Mouse (Mus musculus) forebrain, embryonic 11.5 days (tissue): Measurements from ENCODE around the gene Bri3. TPM values are rescaled to one million over a fixed set of nuclear protein-coding genes. Genes with fewer than 3 reads are reported as not detected.
"Not testable (repeated sequence)": the region's sequence is repeated elsewhere in the genome, so short reads cannot be mapped to it uniquely, and the experiment has no call there.

ENCODE experiments used
- ATAC-seq: fragments of 200-750 bp; cut with Nextera tagmentation; replicated peaks from 2 replicates; pipeline ENCODE4 v1.8.0; 2017; ENCODE audit warnings: moderate TSS enrichment; ENCODE audit not compliant: low FRiP score
- DNase-seq: peaks from one replicate; pipeline ENCODE4 v3.0.0-alpha.2; 2017; ENCODE audit warnings: low spot score
- H3K27ac ChIP-seq: fragments of 300-500 bp; sonication (generic); 2 replicates; pipeline ENCODE4 v1.5.1; 2014; ENCODE audit warnings: low read depth, low read length
- H3K27me3 ChIP-seq: fragments of 300-500 bp; sonication (generic); 2 replicates; pipeline ENCODE4 v1.6.1; 2014; ENCODE audit warnings: mild to moderate bottlenecking, low read length, mixed read lengths; ENCODE audit not compliant: control insufficient read depth, insufficient read depth
- H3K36me3 ChIP-seq: fragments of 300-500 bp; sonication (generic); 2 replicates; pipeline ENCODE4 v1.6.1; 2014; ENCODE audit warnings: mild to moderate bottlenecking, low read length, moderate library complexity, mixed read lengths; ENCODE audit not compliant: control insufficient read depth, insufficient read depth
- H3K4me1 ChIP-seq: fragments of 300-500 bp; sonication (generic); replicated peaks from 2 replicates; pipeline ENCODE4 v1.6.1; 2014; ENCODE audit warnings: low read length, mixed read lengths; ENCODE audit not compliant: control insufficient read depth, insufficient read depth
- H3K4me2 ChIP-seq: fragments of 300-500 bp; sonication (generic); 2 replicates; pipeline ENCODE4 v1.6.1; 2014; ENCODE audit warnings: low read depth, mild to moderate bottlenecking, low read length, moderate library complexity, mixed read lengths; ENCODE audit not compliant: severe bottlenecking
- H3K4me3 ChIP-seq: fragments of 300-500 bp; sonication (generic); 2 replicates; pipeline ENCODE4 v1.5.1; 2014; ENCODE audit warnings: low read depth, low read length
- H3K9ac ChIP-seq: fragments of 300-500 bp; sonication (generic); 2 replicates; pipeline ENCODE4 v1.6.1; 2014; ENCODE audit warnings: low read length
- H3K9me3 ChIP-seq: fragments of 300-500 bp; sonication (generic); 2 replicates; pipeline ENCODE4 v1.6.1; 2016; ENCODE audit warnings: low read length, mixed read lengths; ENCODE audit not compliant: control insufficient read depth
- WGBS: fragments of 180-500 bp; shearing (Covaris S2); extraction: QIAGEN DNeasy Blood & Tissue Kit; methylation state at CpG from one replicate; pipeline ENCODE4 v1.1.7; 2014; 5-methylcytosine and 5-hydroxymethylcytosine counted together
- polyA plus RNA-seq: library from polyadenylated mRNA; unstranded; fragments of >200 nt; fragmentation: Nextera tagmentation; extraction: Ambion mirVana; gene quantifications from 2 replicates; pipeline ENCODE4 v1.2.1, GENCODE M21; 2014

Gene Bri3
- polyA plus RNA-seq, 1 experiment from 2014 or later: 136 TPM

- DNase-seq (no peak), ATAC-seq (no peak)
- Histone ChIP-seq H3K36me3 (no peaks in the 10 kb centered on the region), H3K4me3 (no peak overlapping the region), H3K27ac (no peak overlapping the region), H3K9ac (no peak overlapping the region), H3K4me1 (no peaks in the 10 kb centered on the region; the same call in 1 of the 2 replicates), H3K9me3 (no peaks in the 10 kb centered on the region), H3K27me3 (no peaks in the 10 kb centered on the region), H3K4me2 (no peak overlapping the region)
- 95% methylated on average over 11 of the region's 11 CpGs for WGBS
These were observed 89.8 kb downstream of the Bri3 start for GRCm38 (mm10) chr5:144334010-144334409.

GRCm38 (mm10) chr5:144335357-144335756 lies 91.1 kb downstream of the Bri3 start:
- not testable (repeated sequence) for H3K4me2 ChIP-seq, H3K36me3 ChIP-seq, H3K27ac ChIP-seq, H3K9ac ChIP-seq, ATAC-seq, H3K27me3 ChIP-seq, H3K9me3 ChIP-seq, DNase-seq, H3K4me1 ChIP-seq, H3K4me3 ChIP-seq
- WGBS: 89% methylated on average over 6 of the region's 6 CpGs

GRCm38 (mm10) chr5:144338787-144339186 lies 94.5 kb downstream of the Bri3 start:
- WGBS: 58% methylated on average over 1 of the region's 1 CpGs
- no peak for ATAC-seq

GRCm38 (mm10) chr5:144341085-144341484 lies 96.8 kb downstream of the Bri3 start:
- Histone ChIP-seq H3K4me1 (no peaks in the 10 kb centered on the region; the same call in 1 of the 2 replicates), H3K27ac (no peak overlapping the region), H3K4me3 (no peak overlapping the region), H3K9ac (no peak overlapping the region), H3K4me2 (no peak overlapping the region), H3K9me3 (no peaks in the 10 kb centered on the region), H3K27me3 (no peaks in the 10 kb centered on the region), H3K36me3 (no peaks in the 10 kb centered on the region)
- no peak for DNase-seq
- 78% methylated on average over 1 of the region's 1 CpGs for WGBS
- ATAC-seq: no peak

More at GRCm38 (mm10) chr5:144338787-144339186, 94.5 kb downstream of the Bri3 start:
- Histone ChIP-seq H3K4me2 (no peak overlapping the region), H3K9ac (no peak overlapping the region), H3K4me1 (no peaks in the 10 kb centered on the region; the same call in 1 of the 2 replicates), H3K36me3 (no peaks in the 10 kb centered on the region), H3K9me3 (no peaks in the 10 kb centered on the region), H3K4me3 (no peak overlapping the region), H3K27ac (no peak overlapping the region), H3K27me3 (no peaks in the 10 kb centered on the region)
- DNase-seq: no peak

GRCm38 (mm10) chr5:144344592-144344991 lies 100.4 kb downstream of the Bri3 start:
- no peaks in the 10 kb centered on the region for H3K36me3 ChIP-seq
- ATAC-seq: no peak
- 92% methylated on average over 6 of the region's 6 CpGs for WGBS

GRCm38 (mm10) chr5:144351185-144351584 lies 106.9 kb downstream of the Bri3 start:
- no peak overlapping the region for H3K4me2 ChIP-seq
- H3K9me3 ChIP-seq: no peaks in the 10 kb centered on the region
- ATAC-seq (no peak), DNase-seq (no peak)
- no peak overlapping the region for H3K9ac ChIP-seq
- no peak overlapping the region for H3K4me3 ChIP-seq
- no peak overlapping the region for H3K27ac ChIP-seq
- H3K4me1 ChIP-seq: no peaks in the 10 kb centered on the region
- 9% methylated on average over 8 of the region's 8 CpGs for WGBS
- no peaks in the 10 kb centered on the region for H3K27me3 ChIP-seq
- no peaks in the 10 kb centered on the region for H3K36me3 ChIP-seq

More at GRCm38 (mm10) chr5:144344592-144344991, 100.4 kb downstream of the Bri3 start:
- no peak overlapping the region for H3K27ac ChIP-seq
- no peaks in the 10 kb centered on the region for H3K9me3 ChIP-seq
- H3K4me3 ChIP-seq: no peak overlapping the region
- no peak for DNase-seq
- H3K4me1 ChIP-seq: no peaks in the 10 kb centered on the region
- H3K4me2 ChIP-seq: no peak overlapping the region
- no peak overlapping the region for H3K9ac ChIP-seq
- H3K27me3 ChIP-seq: no peaks in the 10 kb centered on the region

- no peaks in the 10 kb centered on the region for H3K36me3 ChIP-seq
- H3K27ac ChIP-seq: no peak overlapping the region
- H3K4me1 ChIP-seq: no peaks in the 10 kb centered on the region
- no peak for ATAC-seq
- no peaks in the 10 kb centered on the region for H3K9me3 ChIP-seq
- DNase-seq: no peak
- H3K4me2 ChIP-seq: no peak overlapping the region
- H3K4me3 ChIP-seq: no peak overlapping the region
- no peak overlapping the region for H3K9ac ChIP-seq
- WGBS: 88% methylated on average over 9 of the region's 9 CpGs
- peaks cover 7% of the 10 kb centered on the region for H3K27me3 ChIP-seq
These were observed 108.2 kb downstream of the Bri3 start for GRCm38 (mm10) chr5:144352250-144353047.

GRCm38 (mm10) chr5:144356776-144357455 lies 112.7 kb downstream of the Bri3 start:
- H3K36me3 ChIP-seq: no peaks in the 10 kb centered on the region
- H3K27ac ChIP-seq: no peak overlapping the region
- 7% methylated on average over 17 of the region's 17 CpGs for WGBS
- no peaks in the 10 kb centered on the region; the same call in 1 of the 2 replicates for H3K4me1 ChIP-seq
- H3K4me2 ChIP-seq: peak overlapping the region; percentile 86
- no peaks in the 10 kb centered on the region for H3K9me3 ChIP-seq
- peaks cover 8% of the 10 kb centered on the region for H3K27me3 ChIP-seq
- ATAC-seq: no peak
- DNase-seq: no peak
- no peak overlapping the region; the same call in 1 of the 2 replicates for H3K9ac ChIP-seq
- H3K4me3 ChIP-seq: peak overlapping the region; percentile 47
